Mouse (Mus musculus) erythroblast, embryonic 14.5 days (primary cell): ENCODE measurements around the gene Fam50a.
"Not testable (repeated sequence)": the region's sequence is repeated elsewhere in the genome, so short reads cannot be mapped to it uniquely, and the experiment has no call there.

Source experiments
- GATA1 ChIP-seq: IDR thresholded peaks from 2 replicates; pipeline ENCODE4 v1.6.1; 2012; ENCODE audit warnings: low read length, inconsistent platforms, mixed read lengths
- TAL1 ChIP-seq: IDR thresholded peaks from 3 replicates; pipeline ENCODE4 v1.6.1; 2012; ENCODE audit warnings: low read length, inconsistent platforms, mixed read lengths

DNA sequence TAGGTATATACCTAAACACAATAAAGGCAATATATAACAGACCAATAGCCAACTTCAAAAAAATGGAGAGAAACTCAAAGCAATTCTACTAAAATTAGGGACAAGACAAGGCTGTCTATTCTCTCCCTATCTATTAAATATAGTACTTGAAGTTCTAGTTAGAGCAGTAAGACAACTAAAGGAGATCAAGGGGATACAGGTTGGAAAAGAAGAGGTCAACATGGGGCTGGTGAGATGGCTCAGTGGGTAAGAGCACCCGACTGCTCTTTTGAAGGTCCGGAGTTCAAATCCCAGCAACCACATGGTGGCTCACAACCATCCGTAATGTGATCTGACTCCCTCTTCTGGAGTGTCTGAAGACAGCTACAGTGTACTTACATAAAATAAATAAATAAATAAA lies 44.2 kb downstream of the Fam50a start:
- TF ChIP-seq GATA1, TAL1: not testable (repeated sequence)
